Mouse (Mus musculus) lung, embryonic 15.5 days (tissue): Measurements from ENCODE around the gene Methig1. TPM values are rescaled to one million over a fixed set of nuclear protein-coding genes. Genes with fewer than 3 reads are reported as not detected.

Source experiments
- polyA plus RNA-seq: library from polyadenylated mRNA; unstranded; fragments of >200 nt; fragmentation: Nextera tagmentation; extraction: Ambion mirVana; gene quantifications from 2 replicates; pipeline ENCODE4 v1.2.1, GENCODE M21; 2015

The Methig1 gene
- polyA plus RNA-seq, 1 experiment from 2014 or later: not detected

Other genes with a start within 250 kb of the Methig1 start
- gene Atf1, start 125.3 kb upstream of the Methig1 start, polyA plus RNA-seq: 50.4 and 54.4 TPM in 2 replicates
- not detected in 2 replicates for gene Tmprss12, start 72.3 kb upstream of the Methig1 start, polyA plus RNA-seq
- 7.8 and 9.4 TPM in 2 replicates for gene Mettl7a1, start 49.0 kb upstream of the Methig1 start, polyA plus RNA-seq
- not detected in 2 replicates for gene Mettl7a3, start 18.2 kb upstream of the Methig1 start, polyA plus RNA-seq
- not detected in 2 replicates for gene Mettl7a2, start 51 bp downstream of the Methig1 start, polyA plus RNA-seq
- gene Higd1c, start 11.4 kb downstream of the Methig1 start, polyA plus RNA-seq: not detected in 2 replicates
- gene Gm5475, start 69.0 kb downstream of the Methig1 start, polyA plus RNA-seq: 0.06 and 0.09 TPM in 2 replicates
- 20.3 and 26.0 TPM in 2 replicates for gene Slc11a2, start 71.9 kb downstream of the Methig1 start, polyA plus RNA-seq
- gene Letmd1, start 115.9 kb downstream of the Methig1 start, polyA plus RNA-seq: 19.5 and 21.5 TPM in 2 replicates
- 12.5 and 12.7 TPM in 2 replicates for gene Csrnp2, start 142.3 kb downstream of the Methig1 start, polyA plus RNA-seq
- gene Tfcp2, start 198.9 kb downstream of the Methig1 start, polyA plus RNA-seq: 24.1 and 27.3 TPM in 2 replicates
- 3.8 and 4.3 TPM in 2 replicates for gene Pou6f1, start 246.8 kb downstream of the Methig1 start, polyA plus RNA-seq